Mouse (Mus musculus): ENCODE measurements around the gene AI837181. TPM values are rescaled to one million over a fixed set of nuclear protein-coding genes. Genes with fewer than 3 reads are reported as not detected.

Gene AI837181
- polyA plus RNA-seq (2015; fragmentation: Nextera tagmentation; extraction: Ambion mirVana), result 25.6 and 28.8 TPM in 2 replicates

GRCm38 (mm10) chr19:5424782-5425741 is at the start of gene AI837181, which contains the start of gene Drap1:
TSS of gene AI837181 (plus strand) at chr19:5425144.
TSS of gene Drap1 (minus strand) at chr19:5424979.

GRCm38 (mm10) chr19:5388588-5389242 is 36.2 kb upstream of the AI837181 start, which contains the start of gene Sart1:
TSS of gene Sart1 (minus strand) at chr19:5388703.

GRCm38 (mm10) chr19:5402293-5402692 is 22.7 kb upstream of the AI837181 start, which contains the start of gene Tsga10ip:
TSS of gene Tsga10ip (minus strand) at chr19:5402526.

GRCm38 (mm10) chr19:5447515-5448353 is 22.8 kb downstream of the AI837181 start, which contains the start of gene Fosl1:
TSS of gene Fosl1 (plus strand) at chr19:5447547.

GRCm38 (mm10) chr19:5457746-5458442 is 33.0 kb downstream of the AI837181 start, which contains the start of gene Ccdc85b:
TSS of gene Ccdc85b (minus strand) at chr19:5457894.

GRCm38 (mm10) chr19:5460465-5460911 is 35.5 kb downstream of the AI837181 start, which contains the start of gene Fibp:
TSS of gene Fibp (plus strand) at chr19:5460615.

GRCm38 (mm10) chr19:5468374-5468773 is 43.4 kb downstream of the AI837181 start, which contains the start of gene Ctsw:
TSS of gene Ctsw (minus strand) at chr19:5468507.

GRCm38 (mm10) chr19:5473720-5474119 is 48.8 kb downstream of the AI837181 start, which contains the start of gene Efemp2:
TSS of gene Efemp2 (plus strand) at chr19:5473954.

Other genes with a start within 250 kb of the AI837181 start
- 9.6 and 10.2 TPM in 2 replicates for gene Pacs1, start 152.0 kb upstream of the AI837181 start, polyA plus RNA-seq (2015; fragmentation: Nextera tagmentation; extraction: Ambion mirVana)
- gene Sf3b2, start 129.7 kb upstream of the AI837181 start, polyA plus RNA-seq (2015; fragmentation: Nextera tagmentation; extraction: Ambion mirVana), result 172 and 197 TPM in 2 replicates
- 0.10 and 0.27 TPM in 2 replicates for gene Gal3st3, start 126.8 kb upstream of the AI837181 start, polyA plus RNA-seq (2015; fragmentation: Nextera tagmentation; extraction: Ambion mirVana)
- gene Catsper1, start 89.4 kb upstream of the AI837181 start, polyA plus RNA-seq (2015; fragmentation: Nextera tagmentation; extraction: Ambion mirVana), result not detected in 2 replicates
- gene Cst6, start 75.6 kb upstream of the AI837181 start, polyA plus RNA-seq (2015; fragmentation: Nextera tagmentation; extraction: Ambion mirVana), result 0.51 and 0.99 TPM in 2 replicates
- 39.3 and 43.4 TPM in 2 replicates for gene Eif1ad, start 58.4 kb upstream of the AI837181 start, polyA plus RNA-seq (2015; fragmentation: Nextera tagmentation; extraction: Ambion mirVana)
- 304 and 334 TPM in 2 replicates for gene Banf1, start 58.0 kb upstream of the AI837181 start, polyA plus RNA-seq (2015; fragmentation: Nextera tagmentation; extraction: Ambion mirVana)
- 51.2 and 52.4 TPM in 2 replicates for gene Sart1, start 36.4 kb upstream of the AI837181 start, polyA plus RNA-seq (2015; fragmentation: Nextera tagmentation; extraction: Ambion mirVana)
- 0.19 and 0.29 TPM in 2 replicates for gene Tsga10ip, start 22.6 kb upstream of the AI837181 start, polyA plus RNA-seq (2015; fragmentation: Nextera tagmentation; extraction: Ambion mirVana)
- 130 and 141 TPM in 2 replicates for gene Drap1, start 165 bp upstream of the AI837181 start, polyA plus RNA-seq (2015; fragmentation: Nextera tagmentation; extraction: Ambion mirVana)
- gene Fosl1, start 22.4 kb downstream of the AI837181 start, polyA plus RNA-seq (2015; fragmentation: Nextera tagmentation; extraction: Ambion mirVana), result not detected in 2 replicates
- 5.3 and 6.5 TPM in 2 replicates for gene Ccdc85b, start 32.8 kb downstream of the AI837181 start, polyA plus RNA-seq (2015; fragmentation: Nextera tagmentation; extraction: Ambion mirVana)
- 55.0 and 60.8 TPM in 2 replicates for gene Fibp, start 35.5 kb downstream of the AI837181 start, polyA plus RNA-seq (2015; fragmentation: Nextera tagmentation; extraction: Ambion mirVana)
- gene Ctsw, start 43.4 kb downstream of the AI837181 start, polyA plus RNA-seq (2015; fragmentation: Nextera tagmentation; extraction: Ambion mirVana), result 4.3 and 6.1 TPM in 2 replicates
- 30.8 and 37.7 TPM in 2 replicates for gene Efemp2, start 48.8 kb downstream of the AI837181 start, polyA plus RNA-seq (2015; fragmentation: Nextera tagmentation; extraction: Ambion mirVana)
- gene Mus81, start 63.3 kb downstream of the AI837181 start, polyA plus RNA-seq (2015; fragmentation: Nextera tagmentation; extraction: Ambion mirVana), result 19.9 and 21.2 TPM in 2 replicates
- 1,515 and 1,595 TPM in 2 replicates for gene Cfl1, start 65.3 kb downstream of the AI837181 start, polyA plus RNA-seq (2015; fragmentation: Nextera tagmentation; extraction: Ambion mirVana)
- gene 1700020D05Rik, start 78.6 kb downstream of the AI837181 start, polyA plus RNA-seq (2015; fragmentation: Nextera tagmentation; extraction: Ambion mirVana), result 0.19 and 0.21 TPM in 2 replicates
- 7.8 and 7.9 TPM in 2 replicates for gene Snx32, start 85.4 kb downstream of the AI837181 start, polyA plus RNA-seq (2015; fragmentation: Nextera tagmentation; extraction: Ambion mirVana)
- gene Ovol1, start 135.5 kb downstream of the AI837181 start, polyA plus RNA-seq (2015; fragmentation: Nextera tagmentation; extraction: Ambion mirVana), result 0.07 TPM in 1 of 2 replicates, not detected in the other
- 4.7 and 5.9 TPM in 2 replicates for gene Ap5b1, start 142.9 kb downstream of the AI837181 start, polyA plus RNA-seq (2015; fragmentation: Nextera tagmentation; extraction: Ambion mirVana)
- 154 and 175 TPM in 2 replicates for gene Rnaseh2c, start 176.7 kb downstream of the AI837181 start, polyA plus RNA-seq (2015; fragmentation: Nextera tagmentation; extraction: Ambion mirVana)
- gene Kat5, start 185.1 kb downstream of the AI837181 start, polyA plus RNA-seq (2015; fragmentation: Nextera tagmentation; extraction: Ambion mirVana), result 33.2 and 34.5 TPM in 2 replicates
- 30.7 and 35.6 TPM in 2 replicates for gene Rela, start 212.3 kb downstream of the AI837181 start, polyA plus RNA-seq (2015; fragmentation: Nextera tagmentation; extraction: Ambion mirVana)
- 37.1 and 42.1 TPM in 2 replicates for gene Sipa1, start 238.6 kb downstream of the AI837181 start, polyA plus RNA-seq (2015; fragmentation: Nextera tagmentation; extraction: Ambion mirVana)

Data from spleen, postnatal 0 days (tissue).